Mouse (Mus musculus): ENCODE measurements around the gene Olfr190. TPM values are rescaled to one million over a fixed set of nuclear protein-coding genes. Genes with fewer than 3 reads are reported as not detected.

The Olfr190 gene
- polyA plus RNA-seq, 1 experiment from 2014 or later: not detected

- H3K9me3 ChIP-seq: no peaks in the 10 kb centered on the region
- H3K27me3 ChIP-seq: no peaks in the 10 kb centered on the region
- H3K27ac ChIP-seq (replicated peaks): no peak overlapping the region
- 79% methylated on average over 3 of the region's 3 CpGs for WGBS
- no peak overlapping the region for H3K4me2 ChIP-seq (replicated peaks)
- H3K4me1 ChIP-seq: no peaks in the 10 kb centered on the region
- no peaks in the 10 kb centered on the region for H3K36me3 ChIP-seq
- H3K9ac ChIP-seq (replicated peaks): no peak overlapping the region
- no peak overlapping the region for H3K4me3 ChIP-seq
- no peak for ATAC-seq (ENCODE audit: low FRiP score, low read depth)
These were observed 32.0 kb downstream of the Olfr190 start for GRCm38 (mm10) chr16:59045835-59046234.

DNA sequence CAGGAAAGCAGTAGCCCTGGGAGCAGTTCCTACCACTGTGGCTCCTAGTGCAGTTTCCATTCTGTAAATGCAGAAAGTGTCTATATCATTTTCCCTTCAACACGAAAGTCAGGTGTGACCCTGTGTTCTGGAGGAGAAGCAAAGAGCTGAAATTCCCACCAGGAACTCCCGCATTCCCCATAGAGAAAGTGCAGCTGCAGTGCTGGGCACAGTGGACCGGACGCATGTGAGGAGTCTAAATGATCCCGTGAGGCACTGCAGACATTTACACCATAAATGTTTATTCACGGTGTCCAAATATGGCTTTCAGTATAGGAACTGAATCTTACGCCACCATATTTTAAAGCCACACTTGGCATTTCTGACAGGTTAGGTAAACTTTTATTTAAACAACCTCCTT lies 38.1 kb downstream of the Olfr190 start, which contains the start of gene Olfr187:
Gene Olfr187, minus strand, starts transcription at position 58 of the 400 bp plus-strand sequence.
- Histone ChIP-seq H3K27me3 (no peaks in the 10 kb centered on the region), H3K36me3 (no peaks in the 10 kb centered on the region), H3K9ac (replicated peaks) (no peak within 1 kb of the TSS), H3K9me3 (no peaks in the 10 kb centered on the region), H3K27ac (replicated peaks) (no peak within 1 kb of the TSS), H3K4me1 (no peaks in the 10 kb centered on the region), H3K4me2 (replicated peaks) (no peak within 1 kb of the TSS), H3K4me3 (no peak within 1 kb of the TSS)
- WGBS: 89% methylated on average over 7 of the region's 7 CpGs
- ATAC-seq (ENCODE audit: low FRiP score, low read depth): no peak

DNA sequence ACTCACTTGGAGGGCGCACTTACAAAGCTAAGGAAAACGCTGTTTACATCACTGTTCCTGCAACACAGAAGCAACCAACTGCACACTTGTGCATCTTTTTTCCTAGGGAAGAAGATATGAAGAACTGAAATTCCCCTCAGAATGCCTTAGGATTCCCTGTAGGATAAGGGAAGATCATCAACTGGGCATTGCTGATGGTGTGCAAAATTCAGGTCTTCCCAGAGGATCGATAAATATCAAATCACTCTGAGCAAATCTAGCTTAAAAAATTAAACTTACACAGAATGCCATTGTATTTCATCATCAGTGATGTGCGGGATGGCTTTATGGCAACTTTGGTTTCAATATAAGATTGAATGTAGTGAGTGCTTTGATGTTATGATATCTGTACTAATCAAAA lies 47.6 kb downstream of the Olfr190 start, which contains the start of gene Olfr186:
Gene Olfr186, minus strand, starts transcription at position 101 of the 400 bp plus-strand sequence.
- no peak within 1 kb of the TSS for H3K27ac ChIP-seq (replicated peaks)
- no peak for ATAC-seq (ENCODE audit: low FRiP score, low read depth)
- H3K4me2 ChIP-seq (replicated peaks): no peak within 1 kb of the TSS
- no peaks in the 10 kb centered on the region for H3K27me3 ChIP-seq
- H3K36me3 ChIP-seq: no peaks in the 10 kb centered on the region
- no peaks in the 10 kb centered on the region for H3K9me3 ChIP-seq
- no peak within 1 kb of the TSS for H3K9ac ChIP-seq (replicated peaks)
- WGBS: 92% methylated on average over 4 of the region's 4 CpGs
- H3K4me3 ChIP-seq: no peak within 1 kb of the TSS
- no peaks in the 10 kb centered on the region for H3K4me1 ChIP-seq

Other genes starting within 250 kb of the Olfr190 start
- gene Olfr177, start 203.2 kb downstream of the Olfr190 start, polyA plus RNA-seq (2016; fragmentation: Nextera tagmentation; extraction: Ambion mirVana): not detected in 2 replicates
- gene Olfr178, start 185.9 kb downstream of the Olfr190 start, polyA plus RNA-seq (2016; fragmentation: Nextera tagmentation; extraction: Ambion mirVana): not detected in 2 replicates
- gene Olfr181, start 149.2 kb downstream of the Olfr190 start, polyA plus RNA-seq (2016; fragmentation: Nextera tagmentation; extraction: Ambion mirVana): not detected in 2 replicates
- not detected in 2 replicates for gene Olfr180, start 148.6 kb downstream of the Olfr190 start, polyA plus RNA-seq (2016; fragmentation: Nextera tagmentation; extraction: Ambion mirVana)
- not detected in 2 replicates for gene Olfr183, start 82.6 kb downstream of the Olfr190 start, polyA plus RNA-seq (2016; fragmentation: Nextera tagmentation; extraction: Ambion mirVana)
- not detected in 2 replicates for gene Olfr186, start 47.7 kb downstream of the Olfr190 start, polyA plus RNA-seq (2016; fragmentation: Nextera tagmentation; extraction: Ambion mirVana)
- not detected in 2 replicates for gene Olfr187, start 38.2 kb downstream of the Olfr190 start, polyA plus RNA-seq (2016; fragmentation: Nextera tagmentation; extraction: Ambion mirVana)
- not detected in 2 replicates for gene Olfr191, start 11.8 kb upstream of the Olfr190 start, polyA plus RNA-seq (2016; fragmentation: Nextera tagmentation; extraction: Ambion mirVana)
- gene Olfr193, start 33.9 kb upstream of the Olfr190 start, polyA plus RNA-seq (2016; fragmentation: Nextera tagmentation; extraction: Ambion mirVana): not detected in 2 replicates
- gene Olfr194, start 43.1 kb upstream of the Olfr190 start, polyA plus RNA-seq (2016; fragmentation: Nextera tagmentation; extraction: Ambion mirVana): not detected in 2 replicates
- gene Olfr195, start 69.0 kb upstream of the Olfr190 start, polyA plus RNA-seq (2016; fragmentation: Nextera tagmentation; extraction: Ambion mirVana): not detected in 2 replicates
- gene Olfr196, start 92.4 kb upstream of the Olfr190 start, polyA plus RNA-seq (2016; fragmentation: Nextera tagmentation; extraction: Ambion mirVana): not detected in 2 replicates
- not detected in 2 replicates for gene Olfr198, start 125.5 kb upstream of the Olfr190 start, polyA plus RNA-seq (2016; fragmentation: Nextera tagmentation; extraction: Ambion mirVana)
- gene Olfr199, start 141.8 kb upstream of the Olfr190 start, polyA plus RNA-seq (2016; fragmentation: Nextera tagmentation; extraction: Ambion mirVana): not detected in 2 replicates
- gene Olfr201, start 194.6 kb upstream of the Olfr190 start, polyA plus RNA-seq (2016; fragmentation: Nextera tagmentation; extraction: Ambion mirVana): not detected in 2 replicates
- not detected in 2 replicates for gene Olfr202, start 208.8 kb upstream of the Olfr190 start, polyA plus RNA-seq (2016; fragmentation: Nextera tagmentation; extraction: Ambion mirVana)
- gene Olfr203, start 220.9 kb upstream of the Olfr190 start, polyA plus RNA-seq (2016; fragmentation: Nextera tagmentation; extraction: Ambion mirVana): not detected in 2 replicates
- gene Olfr204, start 240.2 kb upstream of the Olfr190 start, polyA plus RNA-seq (2016; fragmentation: Nextera tagmentation; extraction: Ambion mirVana): not detected in 2 replicates

All from midbrain, embryonic 12.5 days (tissue).